Comparison of ENCODE assay signal across 19 mouse cellular contexts in genomic region chr7:53995983-53996382, GRCm38 (mm10).
"Had no signal": no experiment of that assay in that cellular context is flagged by ENCODE, and none has a peak within 500 bp of the region (broad histone marks: within the 10 kb centered on the region; RNA-seq: fewer than 3 reads in every experiment).

No protein-coding gene starts in this region.

- H3K4me2 ChIP-seq: lung, embryonic 14.5 days; midbrain, embryonic 12.5 days; neural tube, embryonic 13.5 days; neural tube, embryonic 15.5 days had no signal

- H3K4me3 ChIP-seq: midbrain, embryonic 10.5 days; midbrain, embryonic 12.5 days; myocyte; neural tube, embryonic 13.5 days; neural tube, embryonic 15.5 days had no signal

- H3K4me1 ChIP-seq: midbrain, embryonic 10.5 days; midbrain, embryonic 12.5 days; neural tube, embryonic 13.5 days; neural tube, embryonic 15.5 days had no signal

- DNase-seq: lung, adult 18-20 months; lung, embryonic 14.5 days; lung, postnatal 10 days; lung, postnatal 4 days; midbrain, embryonic 14.5 days; retina, postnatal 1 day; right cerebral cortex, adult 18-20 months; right cerebral cortex, postnatal 25 days; right cerebral cortex, postnatal 4 days; spleen, adult 18-20 months; thymus, adult 18-20 months; thymus, postnatal 14 days; thymus, postnatal 36 days had no signal

- H3K9me3 ChIP-seq: midbrain, embryonic 10.5 days; midbrain, embryonic 12.5 days; neural tube, embryonic 13.5 days; neural tube, embryonic 15.5 days had no signal

- H3K27ac ChIP-seq: midbrain, embryonic 10.5 days; midbrain, embryonic 12.5 days; neural tube, embryonic 13.5 days; neural tube, embryonic 15.5 days had no signal

- H3K27me3 ChIP-seq: midbrain, embryonic 12.5 days; neural tube, embryonic 13.5 days; neural tube, embryonic 15.5 days had no signal

- H3K9ac ChIP-seq: lung, embryonic 14.5 days; midbrain, embryonic 12.5 days; neural tube, embryonic 13.5 days; neural tube, embryonic 15.5 days had no signal

- ATAC-seq: midbrain, embryonic 16.5 days had no signal

- H3K36me3 ChIP-seq: midbrain, embryonic 10.5 days; midbrain, embryonic 12.5 days; neural tube, embryonic 13.5 days; neural tube, embryonic 15.5 days had no signal
